Mouse (Mus musculus) lung, postnatal 36 days (tissue): ENCODE measurements around the gene Ccdc12.
A peak's percentile ranks its signal among the peaks of the same experiment; 100 is the strongest.

Experiments used
- DNase-seq: peaks from one replicate; pipeline ENCODE4 v3.0.0; 2022; ENCODE audit warnings: mixed read lengths

Gene Ccdc12

DNA sequence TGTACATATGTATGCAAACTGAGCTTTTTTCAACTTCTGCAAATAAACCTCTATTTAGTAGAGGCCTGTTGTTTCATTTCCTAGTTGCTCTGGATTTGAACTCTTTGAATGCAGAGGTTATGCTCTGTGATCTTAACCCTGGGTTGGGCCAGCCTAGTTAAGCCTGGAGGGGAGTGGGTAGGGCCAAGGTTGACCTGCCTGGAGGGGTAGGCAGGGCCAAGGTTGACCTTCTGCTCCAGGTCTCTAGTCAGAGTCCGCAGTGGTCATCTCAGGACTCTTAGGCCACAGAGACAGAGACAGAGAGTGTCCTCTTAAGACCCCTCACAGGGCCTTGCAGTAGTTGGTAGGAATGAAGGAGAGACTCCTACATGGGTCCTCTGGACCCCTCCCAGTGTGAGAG, 55.2 kb downstream of the Ccdc12 start:
- no peak for DNase-seq

DNA sequence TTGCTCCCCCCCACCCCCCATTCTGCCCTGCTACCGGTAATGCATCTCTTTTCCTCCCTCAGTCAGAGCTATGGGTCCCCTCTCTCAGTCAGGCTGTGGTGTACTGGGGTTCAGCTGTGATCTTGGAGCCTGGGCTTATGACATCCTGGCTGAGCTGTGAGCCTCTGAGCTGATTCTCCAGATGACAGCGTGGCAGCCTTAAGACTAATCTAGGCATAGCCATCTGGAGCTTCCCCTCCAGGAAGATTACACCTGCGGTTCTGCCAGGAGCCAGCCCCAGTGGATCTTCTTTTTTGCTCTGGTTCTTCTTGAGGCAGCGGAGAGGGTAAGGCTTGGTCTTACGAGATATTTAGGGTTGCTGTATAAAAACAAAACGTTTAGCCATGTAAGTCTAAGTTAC, 55.7 kb downstream of the Ccdc12 start:
- DNase-seq = no peak

DNA sequence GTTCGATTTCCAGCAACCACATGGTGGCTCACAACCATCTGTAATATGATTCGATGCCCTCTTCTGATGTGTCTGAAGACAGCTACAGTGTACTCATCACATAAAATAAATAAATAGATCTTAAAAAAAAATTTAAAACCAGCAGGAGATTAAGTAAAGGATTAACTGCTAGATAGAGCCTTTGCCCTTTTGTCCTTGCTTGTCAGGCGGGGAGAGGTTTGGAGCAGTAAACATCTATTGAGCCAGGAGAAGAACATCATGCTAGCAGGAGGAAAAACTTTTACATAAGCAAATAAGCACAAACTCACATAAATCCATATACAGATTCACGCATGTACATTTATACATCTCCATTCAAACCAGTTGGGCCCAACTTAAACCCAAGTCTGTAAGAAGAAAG, 56.2 kb downstream of the Ccdc12 start:
- no peak for DNase-seq

DNA sequence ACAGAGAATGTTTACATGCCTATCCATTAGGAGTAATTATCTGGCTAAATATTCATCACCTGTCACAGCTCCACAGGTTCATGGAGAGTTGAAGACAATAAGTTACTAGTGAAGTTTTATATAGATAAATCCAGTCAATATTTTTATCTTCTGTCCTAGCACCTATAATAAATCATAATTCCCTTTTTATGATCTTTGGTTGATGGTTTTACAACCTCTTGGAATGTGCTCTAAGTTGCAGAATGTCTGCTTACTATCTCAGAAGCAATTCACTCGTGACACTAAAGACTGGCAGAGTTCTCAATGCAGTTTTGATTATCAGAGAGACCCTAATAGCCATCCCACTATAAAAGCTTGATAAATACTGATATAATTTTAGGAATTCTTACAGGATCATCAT, 57.1 kb downstream of the Ccdc12 start:
- DNase-seq = no peak

DNA sequence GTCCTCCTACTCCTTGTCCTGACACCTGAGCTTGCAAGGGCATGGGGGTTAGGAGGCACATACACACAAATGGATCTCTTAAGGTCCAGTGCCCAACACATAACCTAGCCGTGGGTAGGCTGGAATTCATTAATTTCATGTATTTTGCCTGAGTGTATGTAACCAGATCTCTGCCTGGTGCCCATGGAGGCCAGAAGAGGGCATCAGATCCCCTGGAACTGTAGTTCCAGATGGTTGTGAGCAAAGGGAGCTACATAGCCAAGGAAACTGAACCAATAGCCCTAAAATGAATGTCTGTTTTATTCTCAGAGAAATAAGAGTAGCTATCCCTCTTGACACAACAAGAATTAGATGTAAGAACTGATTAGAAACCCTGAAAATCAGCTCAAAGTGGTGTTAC, 59.1 kb downstream of the Ccdc12 start:
- no peak for DNase-seq

DNA sequence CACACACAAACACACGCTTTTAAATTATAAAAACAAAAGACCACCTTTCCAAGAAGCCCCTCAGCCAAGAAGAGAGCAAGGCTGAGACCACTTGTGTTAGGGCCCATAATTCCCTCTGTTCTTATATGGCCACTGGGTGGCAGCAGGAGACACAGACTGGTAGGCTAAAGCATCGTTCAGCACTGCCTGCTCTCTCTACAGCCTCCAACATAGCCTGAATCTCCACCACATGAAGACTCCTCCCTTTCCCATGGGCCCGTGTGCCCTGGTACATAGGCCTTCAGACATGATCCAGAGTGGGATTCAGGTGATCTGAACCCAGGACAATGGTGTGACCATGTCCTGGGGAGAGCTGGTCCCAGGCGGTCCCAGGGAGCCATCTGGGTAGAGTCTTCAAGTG, 60.5 kb downstream of the Ccdc12 start:
- DNase-seq = peak; percentile 85

DNA sequence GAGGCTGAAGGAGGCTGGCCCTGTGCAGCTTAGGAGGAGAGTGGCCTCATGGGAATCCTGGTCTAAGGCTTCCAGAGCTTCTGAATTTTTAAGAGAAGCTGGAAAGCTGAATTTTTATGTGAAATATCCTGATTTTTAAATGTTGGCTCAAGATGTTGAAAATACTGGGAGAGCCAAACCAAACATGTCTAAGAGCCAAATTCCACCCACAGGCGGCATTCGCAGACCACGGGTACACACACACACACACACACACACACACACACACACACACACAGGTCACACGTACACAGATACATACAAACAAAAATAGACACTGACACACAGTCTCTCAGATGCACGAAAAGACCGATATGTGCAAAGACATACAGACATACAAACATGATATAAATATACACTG, 61.8 kb downstream of the Ccdc12 start:
- DNase-seq = no peak

DNA sequence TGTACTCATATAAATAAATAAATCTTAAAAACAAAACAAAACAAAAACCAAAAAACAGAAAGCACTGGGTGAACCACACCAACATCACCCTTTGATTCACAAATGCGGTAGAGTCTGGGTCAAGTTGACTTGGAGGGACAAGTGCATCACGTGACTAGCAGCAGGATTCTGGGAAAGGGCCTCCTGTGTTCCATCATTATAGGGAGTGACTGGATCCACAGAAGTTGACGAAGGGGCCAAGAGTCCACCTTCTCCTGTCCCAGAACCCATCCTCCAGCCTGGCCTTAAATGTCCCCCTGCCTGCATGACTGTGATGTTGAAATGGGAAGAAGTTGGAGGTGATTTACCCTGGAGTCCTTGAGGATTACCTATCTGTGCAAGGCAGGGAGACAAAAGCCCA, 62.5 kb downstream of the Ccdc12 start:
- DNase-seq = no peak

DNA sequence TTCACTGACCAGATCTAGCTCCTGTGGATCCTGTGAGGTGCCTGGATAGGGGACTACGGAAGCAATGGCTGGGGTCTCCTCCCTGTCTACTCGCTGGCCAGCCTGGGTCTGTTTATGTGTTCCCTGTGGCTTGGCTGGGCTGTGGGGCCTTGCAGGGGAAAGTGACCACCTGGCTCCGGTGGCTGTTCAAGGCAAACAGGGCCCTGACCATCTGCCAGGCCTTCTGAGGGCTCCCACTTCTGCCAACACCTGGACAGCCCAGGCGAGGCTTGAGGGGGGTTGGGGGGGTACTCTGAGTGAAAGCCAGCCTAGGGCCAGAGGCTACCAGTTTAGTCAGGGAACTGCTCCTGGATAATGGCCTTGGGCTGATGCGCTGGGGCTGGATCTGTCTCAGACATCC, 63.7 kb downstream of the Ccdc12 start:
- DNase-seq = no peak

DNA sequence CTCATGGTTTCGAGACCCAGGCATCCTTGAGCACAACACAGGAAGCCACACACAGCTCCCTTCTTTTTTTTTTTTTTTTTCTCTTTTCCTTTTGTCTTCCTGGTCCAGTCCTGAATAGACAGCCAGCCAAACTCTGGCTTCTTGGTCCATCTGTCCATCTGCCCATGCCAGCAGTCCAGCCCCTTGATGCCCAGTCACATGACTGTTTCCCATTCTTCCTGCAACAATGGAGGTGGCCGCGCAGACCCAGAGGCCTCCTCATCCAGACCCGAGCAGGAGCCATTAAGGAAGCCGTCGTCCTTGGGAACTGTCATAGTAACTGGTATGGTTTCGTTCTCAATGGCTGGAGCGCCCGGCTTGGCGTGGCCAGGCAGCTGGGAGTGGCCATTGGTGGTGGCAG, 65.8 kb downstream of the Ccdc12 start:
- no peak for DNase-seq

DNA sequence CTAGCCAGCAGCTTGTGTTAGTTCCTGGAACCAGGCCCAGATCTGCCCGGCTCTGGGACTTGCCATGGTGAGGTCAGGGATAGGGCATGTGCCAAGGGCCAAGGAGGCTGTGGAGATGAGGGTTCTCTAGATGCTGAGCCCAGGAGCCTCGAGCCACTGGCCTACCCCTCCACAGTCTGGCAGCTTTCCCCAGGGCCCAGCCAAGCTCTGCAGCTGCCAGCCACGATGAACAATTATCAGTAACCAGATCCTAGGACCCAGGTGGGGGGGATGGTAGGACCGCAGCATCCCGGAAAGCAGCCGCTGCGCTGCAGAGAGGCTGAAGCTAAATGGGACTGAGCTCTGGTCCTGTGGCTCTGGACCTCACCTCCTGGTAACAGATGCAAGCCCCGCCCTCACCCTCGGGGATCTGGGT, 69.4 kb downstream of the Ccdc12 start:
- DNase-seq = peak; percentile 32

DNA sequence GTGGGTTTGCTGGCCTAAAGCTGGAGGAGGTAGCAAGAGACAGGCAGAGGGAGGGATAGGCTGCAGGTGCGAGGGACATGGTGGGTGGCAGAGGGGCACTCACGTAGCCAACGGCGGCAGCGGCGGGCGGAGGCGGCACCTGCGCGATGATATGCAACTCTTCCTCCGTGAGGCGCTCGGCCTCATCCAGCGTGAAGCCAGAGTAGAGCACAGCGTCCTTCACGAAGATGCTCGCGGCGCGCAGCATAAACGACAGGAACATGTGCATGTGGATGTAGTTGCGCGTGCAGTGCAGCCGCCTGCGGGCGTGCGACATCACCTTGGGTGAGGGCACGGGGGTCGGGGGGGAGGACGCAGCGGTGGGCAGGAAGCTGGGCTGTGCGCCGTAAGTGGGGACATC, 70.6 kb downstream of the Ccdc12 start:
- DNase-seq = no peak

DNA sequence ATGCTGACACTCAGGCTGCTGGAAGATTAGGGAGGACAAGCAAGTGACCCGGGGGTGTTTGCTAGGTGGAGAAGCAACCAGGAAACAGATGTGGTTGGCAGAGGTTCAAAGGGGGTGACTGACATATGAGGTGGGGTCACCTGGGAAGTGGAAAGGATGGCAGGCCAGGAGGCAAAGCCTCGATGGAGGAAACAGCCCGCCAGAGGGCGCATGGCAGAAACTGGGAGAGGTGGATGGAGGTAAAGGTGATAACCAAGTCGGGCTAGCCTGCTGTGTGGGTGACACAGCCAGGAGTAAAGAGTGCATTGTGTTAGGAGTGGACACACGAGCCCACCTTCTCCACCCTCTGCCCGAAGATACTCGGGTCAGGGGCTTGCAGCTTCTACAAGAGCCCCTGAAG, 73.5 kb downstream of the Ccdc12 start:
- DNase-seq = peak; percentile 74

DNA sequence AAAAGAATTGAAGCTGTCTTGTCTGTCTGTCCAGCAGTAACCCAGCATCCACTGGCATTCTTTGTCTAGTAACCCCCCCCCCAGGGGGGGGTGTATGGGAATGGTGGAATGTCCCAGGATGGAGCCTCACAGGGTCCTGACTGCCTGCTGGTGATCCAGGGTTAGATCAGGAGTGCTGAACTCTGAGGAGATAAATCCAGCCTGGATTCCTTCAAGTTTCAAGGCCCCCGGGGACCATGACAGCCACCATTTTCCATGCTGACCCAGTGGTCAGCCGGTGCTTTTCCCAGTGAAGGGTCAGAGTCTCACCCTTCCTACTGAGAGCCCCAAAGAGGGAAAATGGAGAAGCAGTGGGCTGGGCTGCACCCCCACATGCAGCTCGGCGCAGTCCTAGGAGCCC, 75.6 kb downstream of the Ccdc12 start:
- DNase-seq = no peak

DNA sequence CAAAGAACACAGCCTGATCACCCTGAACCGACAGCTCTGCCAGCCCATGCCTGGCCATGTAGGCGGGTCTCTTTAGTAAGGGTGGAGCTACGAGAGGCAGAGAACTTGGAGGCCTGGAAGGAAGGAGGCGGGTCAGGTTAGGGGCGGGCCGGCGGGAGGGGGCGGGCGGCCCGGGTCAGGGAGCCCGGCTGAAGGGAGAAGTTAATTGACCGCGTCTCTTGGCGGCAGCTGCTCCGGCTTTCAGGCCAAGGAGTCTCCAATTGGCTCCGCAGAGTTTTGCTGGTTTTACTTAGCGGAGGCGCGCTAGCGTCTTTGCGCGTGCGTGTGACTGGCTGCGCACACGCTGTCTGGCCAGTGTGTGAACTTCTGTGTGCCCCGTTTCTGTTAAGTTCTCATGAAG, 76.3 kb downstream of the Ccdc12 start:
- DNase-seq = peak; percentile 91

DNA sequence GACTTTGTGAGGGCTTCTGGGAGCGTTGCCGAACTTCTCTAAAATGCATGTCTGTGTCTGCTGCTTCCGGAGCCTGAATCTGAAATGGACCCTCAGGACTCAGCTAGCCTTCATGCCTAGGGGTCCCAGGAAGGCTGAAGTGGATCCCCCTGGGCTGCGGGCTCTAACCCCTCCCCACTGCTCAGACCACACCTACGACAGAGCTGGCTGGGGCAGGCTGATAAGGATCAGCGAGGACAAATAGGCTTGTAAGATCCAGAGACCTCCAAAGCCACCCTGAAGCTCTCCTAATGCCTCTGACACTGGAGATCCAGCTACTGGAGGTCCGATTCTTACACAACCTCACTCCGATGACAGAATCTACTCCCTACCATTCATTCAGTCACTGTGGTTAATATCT, 76.8 kb downstream of the Ccdc12 start:
- no peak for DNase-seq

DNA sequence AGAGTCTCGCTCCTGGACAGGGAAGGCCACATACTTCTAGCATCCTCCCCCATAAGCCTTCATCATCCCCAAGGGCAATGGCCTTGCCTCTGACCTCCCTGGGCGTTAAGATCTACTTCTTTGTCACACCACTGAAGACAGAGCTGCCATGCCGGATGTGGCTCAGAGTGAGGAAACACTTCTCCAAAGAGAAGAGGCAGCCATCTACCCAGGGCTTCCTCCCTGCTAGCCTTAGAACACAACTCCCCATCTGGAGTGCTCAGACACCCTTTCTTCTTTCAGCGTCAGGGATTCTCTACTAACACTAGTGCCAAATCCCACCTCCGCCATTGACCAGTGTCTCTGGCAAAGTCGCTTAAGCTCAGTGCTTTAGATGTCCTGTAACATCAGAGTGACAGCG, 77.9 kb downstream of the Ccdc12 start:
- no peak for DNase-seq

DNA sequence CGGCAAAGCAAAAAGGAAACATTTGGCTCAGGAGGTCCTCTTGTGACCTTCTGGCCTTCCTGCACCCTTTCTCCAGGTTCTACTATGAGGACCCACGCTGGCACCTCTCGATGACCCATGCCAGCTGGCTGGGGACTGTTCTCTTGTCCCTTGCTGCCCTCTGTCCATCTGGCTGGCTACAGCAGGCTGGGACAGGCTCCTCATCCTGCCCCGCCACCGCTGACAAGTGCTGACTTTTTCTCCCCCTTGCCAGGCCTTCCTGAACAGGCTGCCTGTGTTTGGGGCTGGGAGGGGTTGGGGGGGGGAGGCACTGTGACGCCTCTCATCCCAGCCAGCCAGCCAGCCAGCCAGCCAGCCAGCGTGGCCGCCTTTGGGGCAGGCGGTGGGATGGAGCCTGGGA, 80.1 kb downstream of the Ccdc12 start:
- no peak for DNase-seq

DNA sequence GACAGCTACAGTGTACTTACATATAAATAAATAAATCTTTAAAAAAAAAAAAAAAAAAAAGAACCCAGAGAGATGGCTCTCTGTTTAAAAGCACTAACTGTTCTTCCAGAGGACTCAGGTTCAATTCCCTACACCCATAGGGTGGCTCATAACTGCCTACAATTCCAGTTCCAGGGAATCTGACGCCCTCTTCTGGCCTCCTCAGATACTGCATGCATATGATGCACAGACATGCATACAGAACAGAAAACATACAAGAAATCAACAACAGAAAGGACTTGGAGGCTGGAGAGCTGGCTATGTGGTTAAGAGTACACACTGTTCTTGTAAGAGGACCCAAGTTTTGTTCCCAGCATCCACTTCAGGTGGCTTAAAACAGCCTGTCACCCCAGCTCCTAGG, 81.8 kb downstream of the Ccdc12 start:
- no peak for DNase-seq

DNA sequence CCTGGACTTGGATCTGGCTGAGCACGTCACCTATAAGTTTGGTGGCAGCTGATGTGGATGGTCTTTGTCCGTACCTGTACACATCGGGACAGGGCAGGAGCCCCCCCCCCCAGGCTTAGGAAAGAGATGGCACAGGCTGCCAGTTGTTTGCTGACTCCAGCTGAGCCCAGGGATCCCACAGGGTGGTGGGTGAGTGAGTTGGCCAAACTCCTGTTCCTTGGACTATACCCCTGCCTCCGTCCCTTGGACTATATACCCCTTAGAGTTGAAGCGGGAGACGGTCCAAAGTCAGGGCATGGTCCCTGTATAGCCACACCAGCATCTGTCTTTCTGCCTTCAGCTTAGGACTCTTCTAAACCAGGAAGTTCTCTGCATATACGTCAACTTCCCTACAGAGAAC, 83.7 kb downstream of the Ccdc12 start:
- DNase-seq = no peak

DNA sequence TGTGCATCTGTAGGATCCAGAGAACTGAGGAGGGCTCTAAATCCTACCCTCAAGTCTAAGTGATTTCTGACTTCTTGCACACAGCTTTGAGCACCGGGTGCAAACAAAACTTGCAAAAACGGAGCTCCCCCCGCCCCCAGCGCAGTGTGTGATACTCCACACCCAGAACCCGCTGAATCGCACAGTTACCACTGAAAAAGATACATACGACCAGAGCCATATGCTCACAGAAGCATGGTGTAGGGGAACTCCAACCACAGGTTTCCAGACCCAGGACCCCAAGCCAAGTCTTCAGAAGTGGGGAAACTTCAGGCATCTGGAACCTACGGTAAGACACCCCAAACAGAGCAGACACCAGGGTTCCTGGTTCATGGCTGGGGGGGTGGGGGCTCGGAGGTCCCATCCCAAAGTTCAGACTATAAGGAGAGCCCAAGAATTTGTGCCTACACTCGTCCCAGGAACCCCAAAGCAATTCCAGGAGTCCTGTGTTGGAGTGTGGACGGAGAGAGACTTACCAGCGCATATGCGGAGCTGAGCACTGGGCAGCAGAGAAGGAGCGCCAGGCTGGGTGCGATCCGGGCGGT, 85.5 kb downstream of the Ccdc12 start, which contains the start of gene Myl3:
TSS of gene Myl3 (plus strand) at position 151 of the 584 bp plus-strand sequence.
- no peak for DNase-seq

DNA sequence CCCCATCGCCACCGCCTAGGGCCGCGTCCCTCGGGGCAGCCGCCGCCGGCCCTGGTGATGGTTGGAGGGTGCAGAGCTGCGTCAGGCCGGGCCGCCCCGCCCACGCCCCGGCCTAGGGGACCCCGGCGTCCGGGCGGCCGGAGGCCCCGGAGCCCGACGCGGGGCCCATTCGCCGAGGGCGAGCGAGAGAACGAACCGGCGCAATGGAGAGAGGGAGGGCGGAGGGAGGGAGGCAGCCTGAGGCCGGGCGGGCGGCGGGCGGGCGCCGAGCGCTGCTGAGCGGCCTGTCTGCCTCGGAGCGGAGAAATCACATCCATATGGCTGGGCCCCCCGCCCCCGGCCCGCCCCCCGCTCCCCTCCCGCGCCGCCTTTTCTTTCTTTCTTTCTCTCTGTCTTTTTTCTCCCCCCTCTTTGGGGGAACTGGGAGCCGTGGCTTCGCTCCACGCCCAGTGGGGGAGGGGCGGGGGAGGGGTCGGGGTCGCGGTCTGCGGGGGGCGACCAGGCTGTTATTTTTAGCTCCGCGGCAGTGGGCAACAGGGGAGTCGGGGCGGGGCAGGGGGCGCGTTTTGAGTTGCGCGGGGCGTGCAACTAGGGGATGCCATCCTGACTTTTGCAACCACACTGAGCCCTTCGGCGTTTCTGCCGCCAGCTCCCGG, 86.1 kb downstream of the Ccdc12 start:
- no peak for DNase-seq

DNA sequence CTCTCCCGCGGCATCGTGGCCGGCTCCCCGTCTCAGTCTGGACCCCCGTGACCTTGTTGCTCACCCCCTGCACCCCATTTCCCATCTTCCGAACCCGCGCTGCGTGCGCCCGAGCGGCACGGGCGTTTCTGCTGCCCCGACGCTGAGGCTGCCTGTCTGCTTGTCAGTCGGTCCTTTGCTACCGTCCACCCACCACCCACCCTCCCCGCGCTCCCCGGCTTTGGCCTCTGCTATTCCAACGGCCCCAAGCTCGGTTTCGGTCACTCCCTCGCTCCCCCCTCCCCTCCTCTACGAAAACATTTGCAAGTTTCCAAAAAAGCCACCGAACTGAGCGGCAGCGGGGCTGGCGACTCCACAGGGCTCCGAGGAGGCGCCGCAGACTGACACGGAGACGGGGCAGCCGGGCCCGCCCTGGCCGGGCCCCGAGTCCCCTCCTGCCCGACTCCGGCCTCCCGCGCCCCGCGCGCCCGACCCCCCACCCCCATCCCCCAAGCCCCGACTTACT, 86.7 kb downstream of the Ccdc12 start:
- no peak for DNase-seq

DNA sequence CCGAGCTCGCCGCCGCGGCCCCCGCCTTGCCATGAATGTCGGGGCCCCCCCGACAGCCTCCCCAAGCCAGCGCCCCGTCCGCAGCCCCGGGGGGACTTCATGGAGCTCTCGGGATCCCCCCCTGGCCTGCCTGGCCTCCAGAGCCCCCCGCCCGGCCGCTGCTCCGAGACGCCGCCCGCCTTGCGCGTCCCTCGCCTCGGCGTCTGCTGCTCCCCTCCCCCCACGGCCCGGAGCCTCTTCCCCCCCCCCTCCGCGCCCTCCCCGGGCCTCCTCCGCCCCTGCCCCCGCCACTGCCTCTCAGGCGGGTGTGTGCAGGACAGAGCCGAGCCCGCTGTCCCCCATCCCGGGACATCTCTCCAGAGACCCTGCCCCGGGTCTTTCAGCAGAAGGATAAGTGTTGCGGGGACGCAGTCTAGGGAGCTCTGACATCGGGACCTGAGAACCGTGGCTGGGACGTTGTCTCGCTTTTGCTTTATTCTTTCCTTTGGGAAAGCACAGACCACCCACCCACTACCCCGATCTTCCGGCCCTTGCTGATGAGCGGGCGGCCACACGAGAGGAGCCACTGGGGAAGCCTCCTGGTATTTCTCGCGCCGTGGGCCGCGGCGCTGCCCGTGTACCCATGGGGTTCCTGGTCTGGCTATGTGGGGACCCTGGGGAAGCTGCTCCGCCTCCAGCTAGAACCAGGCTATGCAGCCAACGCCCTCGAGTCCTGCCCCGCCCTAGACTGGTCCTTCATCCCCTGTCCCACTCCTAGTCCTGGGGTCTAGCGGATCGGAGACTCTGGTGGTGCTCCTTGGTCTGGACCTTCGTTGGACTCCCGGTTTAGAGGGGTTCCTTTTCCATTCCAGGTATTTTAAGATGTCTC, 87.4 kb downstream of the Ccdc12 start:
- DNase-seq = peak; percentile 17
